Mouse (Mus musculus): Measurements from ENCODE around the gene Nanp. TPM values are rescaled to one million over a fixed set of nuclear protein-coding genes. Genes with fewer than 3 reads are reported as not detected.
A peak's percentile ranks its signal among the peaks of the same experiment; 100 is the strongest.

Gene Nanp
- polyA plus RNA-seq, 1 experiment: 6.1 TPM

GRCm38 (mm10) chr2:151036721-151037120 lies 2.5 kb downstream of the Nanp start:
- no peaks in the 10 kb centered on the region for H3K27me3 ChIP-seq (replicated peaks; ENCODE audit: control insufficient read depth, insufficient read depth, low read length)
- TF ChIP-seq POLR2A (IDR thresholded peaks at IDR 0.05; ENCODE audit: low read depth, low read length) (no peak), CTCF (conservative IDR thresholded peaks at IDR 0.05; ENCODE audit: insufficient read depth, insufficient read length, low read depth, low read length) (no peak)
- no peaks in the 10 kb centered on the region for H3K36me3 ChIP-seq (ENCODE audit: control insufficient read depth, insufficient read depth, low read length)
- 92% methylated on average over 2 of the region's 2 CpGs for WGBS
- DNase-seq: no peak
- peaks cover 7% of the 10 kb centered on the region for H3K4me1 ChIP-seq (ENCODE audit: control insufficient read depth, insufficient read depth, low read length)
- H3K4me3 ChIP-seq (ENCODE audit: insufficient read depth, low read depth, low read length): no peak overlapping the region
- H3K27ac ChIP-seq (ENCODE audit: insufficient read depth, low read depth, low read length): no peak overlapping the region

GRCm38 (mm10) chr2:151034435-151034834 lies 4.8 kb downstream of the Nanp start:
- peak; percentile 30 for DNase-seq
- H3K4me1 ChIP-seq (ENCODE audit: control insufficient read depth, insufficient read depth, low read length): peaks cover 7% of the 10 kb centered on the region
- no peaks in the 10 kb centered on the region for H3K27me3 ChIP-seq (replicated peaks; ENCODE audit: control insufficient read depth, insufficient read depth, low read length)
- TF ChIP-seq CTCF (conservative IDR thresholded peaks at IDR 0.05; ENCODE audit: insufficient read depth, insufficient read length, low read depth, low read length) (no peak), POLR2A (IDR thresholded peaks at IDR 0.05; ENCODE audit: low read depth, low read length) (no peak)
- H3K27ac ChIP-seq (ENCODE audit: insufficient read depth, low read depth, low read length): no peak overlapping the region
- 55% methylated on average over 3 of the region's 3 CpGs for whole genome bisulfite sequencing
- H3K4me3 ChIP-seq (ENCODE audit: insufficient read depth, low read depth, low read length): no peak overlapping the region
- no peaks in the 10 kb centered on the region for H3K36me3 ChIP-seq (ENCODE audit: control insufficient read depth, insufficient read depth, low read length)

- Histone ChIP-seq H3K36me3 (ENCODE audit: control insufficient read depth, insufficient read depth, low read length) (no peaks in the 10 kb centered on the region), H3K27me3 (replicated peaks; ENCODE audit: control insufficient read depth, insufficient read depth, low read length) (no peaks in the 10 kb centered on the region), H3K27ac (ENCODE audit: insufficient read depth, low read depth, low read length) (no peak overlapping the region), H3K4me1 (ENCODE audit: control insufficient read depth, insufficient read depth, low read length) (no peaks in the 10 kb centered on the region), H3K4me3 (ENCODE audit: insufficient read depth, low read depth, low read length) (no peak overlapping the region)
- TF ChIP-seq CTCF (conservative IDR thresholded peaks at IDR 0.05; ENCODE audit: insufficient read depth, insufficient read length, low read depth, low read length): no peak
- WGBS: 94% methylated on average over 10 of the region's 10 CpGs
- no peak for DNase-seq
Observed at GRCm38 (mm10) chr2:151021158-151021557, 18.0 kb downstream of the Nanp start.

GRCm38 (mm10) chr2:151015316-151015715 lies 23.9 kb downstream of the Nanp start:
- no peaks in the 10 kb centered on the region for H3K27me3 ChIP-seq (replicated peaks; ENCODE audit: control insufficient read depth, insufficient read depth, low read length)
- DNase-seq: no peak
- H3K36me3 ChIP-seq (ENCODE audit: control insufficient read depth, insufficient read depth, low read length): no peaks in the 10 kb centered on the region
- no peak overlapping the region for H3K4me3 ChIP-seq (ENCODE audit: insufficient read depth, low read depth, low read length)
- no peak overlapping the region for H3K27ac ChIP-seq (ENCODE audit: insufficient read depth, low read depth, low read length)
- TF ChIP-seq CTCF (conservative IDR thresholded peaks at IDR 0.05; ENCODE audit: insufficient read depth, insufficient read length, low read depth, low read length) (no peak), POLR2A (IDR thresholded peaks at IDR 0.05; ENCODE audit: low read depth, low read length) (no peak)
- no peaks in the 10 kb centered on the region for H3K4me1 ChIP-seq (ENCODE audit: control insufficient read depth, insufficient read depth, low read length)
- 74% methylated on average over 2 of the region's 2 CpGs for WGBS

GRCm38 (mm10) chr2:151011273-151011672 lies 27.9 kb downstream of the Nanp start:
- 78% methylated on average over 1 of the region's 1 CpGs for WGBS
- Histone ChIP-seq H3K27ac (ENCODE audit: insufficient read depth, low read depth, low read length) (no peak overlapping the region), H3K36me3 (ENCODE audit: control insufficient read depth, insufficient read depth, low read length) (no peaks in the 10 kb centered on the region), H3K4me3 (ENCODE audit: insufficient read depth, low read depth, low read length) (no peak overlapping the region), H3K27me3 (replicated peaks; ENCODE audit: control insufficient read depth, insufficient read depth, low read length) (no peaks in the 10 kb centered on the region), H3K4me1 (ENCODE audit: control insufficient read depth, insufficient read depth, low read length) (peaks cover 10% of the 10 kb centered on the region)
- no peak for DNase-seq
- TF ChIP-seq POLR2A (IDR thresholded peaks at IDR 0.05; ENCODE audit: low read depth, low read length): no peak
- no peak for TF ChIP-seq CTCF (conservative IDR thresholded peaks at IDR 0.05; ENCODE audit: insufficient read depth, insufficient read length, low read depth, low read length)

- no peaks in the 10 kb centered on the region for H3K27me3 ChIP-seq (replicated peaks; ENCODE audit: control insufficient read depth, insufficient read depth, low read length)
- peaks cover 12% of the 10 kb centered on the region for H3K4me1 ChIP-seq (ENCODE audit: control insufficient read depth, insufficient read depth, low read length)
- H3K4me3 ChIP-seq (ENCODE audit: insufficient read depth, low read depth, low read length): peak overlapping the region; percentile 94; the same call in 1 of the 2 replicates
- DNase-seq: no peak
- no peaks in the 10 kb centered on the region for H3K36me3 ChIP-seq (ENCODE audit: control insufficient read depth, insufficient read depth, low read length)
- no peak overlapping the region for H3K27ac ChIP-seq (ENCODE audit: insufficient read depth, low read depth, low read length)
- 88% methylated on average over 1 of the region's 1 CpGs for WGBS
- TF ChIP-seq CTCF (conservative IDR thresholded peaks at IDR 0.05; ENCODE audit: insufficient read depth, insufficient read length, low read depth, low read length) (no peak), POLR2A (IDR thresholded peaks at IDR 0.05; ENCODE audit: low read depth, low read length) (no peak)
Observed at GRCm38 (mm10) chr2:151009515-151010085, 29.6 kb downstream of the Nanp start.

GRCm38 (mm10) chr2:151008939-151009509 lies 30.2 kb downstream of the Nanp start:
- peak overlapping the region; percentile 32 for H3K27ac ChIP-seq (ENCODE audit: insufficient read depth, low read depth, low read length)
- H3K27me3 ChIP-seq (replicated peaks; ENCODE audit: control insufficient read depth, insufficient read depth, low read length): no peaks in the 10 kb centered on the region
- TF ChIP-seq POLR2A (IDR thresholded peaks at IDR 0.05; ENCODE audit: low read depth, low read length) (no peak), CTCF (conservative IDR thresholded peaks at IDR 0.05; ENCODE audit: insufficient read depth, insufficient read length, low read depth, low read length) (no peak)

More at GRCm38 (mm10) chr2:151008939-151009509, 30.2 kb downstream of the Nanp start:
- WGBS: 1% methylated on average over 57 of the region's 57 CpGs
- H3K4me3 ChIP-seq (ENCODE audit: insufficient read depth, low read depth, low read length): peak overlapping the region; percentile 94
- peak; percentile 79 for DNase-seq
- H3K36me3 ChIP-seq (ENCODE audit: control insufficient read depth, insufficient read depth, low read length): no peaks in the 10 kb centered on the region
- peaks cover 16% of the 10 kb centered on the region for H3K4me1 ChIP-seq (ENCODE audit: control insufficient read depth, insufficient read depth, low read length)

Data from kidney, adult 2 months (tissue).